Mouse (Mus musculus): ENCODE measurements at regions not wholly inside any gene's neighbourhood (a gene's known extent, or its start where the extent isn't known, plus 50 kb on each side); places are given as distances from the start of the nearest gene placed in this dataset.

DNA sequence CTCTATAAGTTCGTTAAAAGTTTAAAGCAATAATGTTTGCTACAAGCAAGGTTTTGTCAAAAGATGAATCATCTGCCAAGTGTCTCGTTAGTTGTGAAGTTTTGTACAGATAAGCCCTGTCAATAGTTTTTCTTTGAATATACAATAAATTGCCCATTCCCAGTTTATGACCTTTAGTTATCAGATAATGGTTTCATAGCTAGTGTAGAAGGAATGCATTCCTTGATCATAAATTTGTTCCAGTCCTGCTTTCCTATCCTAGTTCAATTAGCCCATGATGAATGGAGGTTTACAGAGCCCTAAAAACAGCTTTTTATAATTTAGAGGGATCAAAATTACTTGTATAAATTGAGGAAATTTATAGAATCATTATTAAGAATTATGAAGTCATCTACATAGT lies 62.5 kb upstream of the Lrch2 start:
- DNase-seq (ENCODE audit: low spot score in 2 of 2) = no peak

- DNase-seq (ENCODE audit: low spot score in 2 of 2) = peak; percentile 5 to 21
Measured at GRCm38 (mm10) chrX:147608660-147609059, 54.8 kb upstream of the Lrch2 start.

All from left cerebral cortex, adult 8-10 months (tissue).